Mouse (Mus musculus) intestine, postnatal 0 days (tissue): ENCODE data around the gene Pin1. TPM values are rescaled to one million over a fixed set of nuclear protein-coding genes. Genes with fewer than 3 reads are reported as not detected.

ENCODE experiments used
- ATAC-seq: fragments of 200-750 bp; cut with Nextera tagmentation; 2 replicates; pipeline ENCODE4 v1.8.0; 2017; ENCODE audit warnings: mild to moderate bottlenecking, moderate TSS enrichment, moderate library complexity
- H3K27ac ChIP-seq: fragments of 300-500 bp; sonication (generic); 2 replicates; pipeline ENCODE4 v1.5.1; 2014; ENCODE audit warnings: mild to moderate bottlenecking, low read depth, low read length, moderate library complexity
- H3K27me3 ChIP-seq: fragments of 300-500 bp; sonication (generic); replicated peaks from 2 replicates; pipeline ENCODE4 v1.6.1; 2014; ENCODE audit warnings: low read length, mixed read lengths; ENCODE audit not compliant: control insufficient read depth, insufficient read depth
- H3K36me3 ChIP-seq: fragments of 300-500 bp; sonication (generic); 2 replicates; pipeline ENCODE4 v1.6.1; 2014; ENCODE audit warnings: mild to moderate bottlenecking, moderate library complexity; ENCODE audit not compliant: control insufficient read depth, insufficient read depth
- H3K4me1 ChIP-seq: fragments of 300-500 bp; sonication (generic); replicated peaks from 2 replicates; pipeline ENCODE4 v1.6.1; 2014; ENCODE audit warnings: antibody characterized with exemption, low read length, mixed read lengths; ENCODE audit not compliant: control insufficient read depth, insufficient read depth
- H3K4me2 ChIP-seq: fragments of 300-500 bp; sonication (generic); replicated peaks from 2 replicates; pipeline ENCODE4 v1.6.1; 2014; ENCODE audit warnings: low read depth, mild to moderate bottlenecking, moderate library complexity
- H3K4me3 ChIP-seq: fragments of 300-500 bp; sonication (generic); 2 replicates; pipeline ENCODE4 v1.5.1; 2014; ENCODE audit warnings: low read depth, low read length
- H3K9ac ChIP-seq: fragments of 300-500 bp; sonication (generic); 2 replicates; pipeline ENCODE4 v1.6.1; 2014; ENCODE audit warnings: mild to moderate bottlenecking, low read depth, low read length
- H3K9me3 ChIP-seq: fragments of 300-500 bp; sonication (generic); 2 replicates; pipeline ENCODE4 v1.6.1; 2016; ENCODE audit warnings: mixed run types; ENCODE audit not compliant: control insufficient read depth
- CTCF ChIP-seq: sonication (generic); IDR thresholded peaks from 2 replicates; pipeline ENCODE4 v1.5.1; 2016; ENCODE audit warnings: low read depth, mild to moderate bottlenecking, control low read depth, antibody characterized with exemption, moderate library complexity
- WGBS: fragments of 180-500 bp; shearing (Covaris S2); extraction: QIAGEN DNeasy Blood & Tissue Kit; methylation state at CpG from one replicate; pipeline ENCODE4 v1.1.7; 2014; 5-methylcytosine and 5-hydroxymethylcytosine counted together
- polyA plus RNA-seq: library from polyadenylated mRNA; unstranded; fragments of >200 nt; fragmentation: Nextera tagmentation; extraction: Ambion mirVana; gene quantifications from 2 replicates; pipeline ENCODE4 v1.2.1, GENCODE M21; 2015

The Pin1 gene
- polyA plus RNA-seq, 1 experiment from 2014 or later = 27.2 TPM

DNA sequence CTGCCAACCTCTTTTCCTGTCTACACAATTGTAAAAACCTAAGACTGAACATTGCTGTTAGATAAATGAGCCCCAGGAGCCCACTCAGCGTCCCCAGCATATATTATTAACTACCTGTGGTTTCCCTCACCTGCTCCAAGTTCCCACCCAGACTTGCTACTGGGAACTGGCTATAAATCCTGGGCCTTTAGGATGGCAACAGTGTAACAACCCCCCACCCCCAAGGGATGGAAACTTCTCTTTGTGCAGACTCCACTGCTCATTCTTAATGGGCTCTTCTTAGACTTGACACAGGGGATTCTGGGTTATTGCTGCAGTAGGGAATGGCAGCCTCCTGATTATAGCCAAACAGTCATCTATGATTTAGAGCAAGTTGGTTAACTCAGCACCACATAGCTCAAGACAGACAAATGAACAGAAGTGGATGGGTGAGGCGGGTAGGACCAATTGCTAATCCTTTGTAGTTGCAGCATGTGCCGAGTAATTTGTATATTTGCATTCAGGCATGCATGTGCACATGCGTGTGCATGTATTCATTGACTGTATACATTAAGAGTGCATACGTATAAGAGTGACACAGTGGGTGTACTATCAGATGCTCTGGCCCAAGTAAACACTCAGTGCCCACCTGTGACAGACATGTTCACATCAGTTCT is 13.2 kb downstream of the Pin1 start:
- no peak for ATAC-seq
- WGBS = 81% methylated on average over 5 of the region's 5 CpGs
- TF ChIP-seq CTCF = no peak

DNA sequence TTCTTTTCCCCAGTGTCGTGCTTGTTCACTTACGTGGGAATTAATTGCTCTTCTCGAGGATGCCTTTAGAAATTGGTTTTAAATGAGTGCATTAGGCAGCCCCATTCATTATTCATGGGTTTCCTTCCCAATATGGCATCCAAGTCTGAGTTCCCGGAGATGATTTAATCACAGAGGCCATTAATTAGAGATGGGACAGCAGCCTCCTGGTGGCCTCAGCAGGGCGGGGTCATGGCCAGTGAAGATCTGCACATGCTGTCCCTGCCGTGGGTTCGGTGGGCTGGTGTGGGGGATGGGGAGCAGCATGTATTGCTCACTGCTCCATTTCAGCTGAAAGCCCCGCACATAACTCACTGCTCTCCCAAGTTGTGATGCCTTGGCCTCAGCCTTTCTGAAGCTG is 14.0 kb downstream of the Pin1 start:
- 39% methylated on average over 8 of the region's 8 CpGs for WGBS
- no peak for ATAC-seq
- no peak overlapping the region for H3K4me2 ChIP-seq

More for the DNA sequence above, 13.2 kb downstream of the Pin1 start:
- Histone ChIP-seq H3K36me3 (peaks cover 40% of the 10 kb centered on the region), H3K9me3 (no peaks in the 10 kb centered on the region), H3K4me3 (no peak overlapping the region), H3K27me3 (no peaks in the 10 kb centered on the region), H3K9ac (no peak overlapping the region), H3K4me1 (no peaks in the 10 kb centered on the region), H3K4me2 (no peak overlapping the region), H3K27ac (no peak overlapping the region)

DNA sequence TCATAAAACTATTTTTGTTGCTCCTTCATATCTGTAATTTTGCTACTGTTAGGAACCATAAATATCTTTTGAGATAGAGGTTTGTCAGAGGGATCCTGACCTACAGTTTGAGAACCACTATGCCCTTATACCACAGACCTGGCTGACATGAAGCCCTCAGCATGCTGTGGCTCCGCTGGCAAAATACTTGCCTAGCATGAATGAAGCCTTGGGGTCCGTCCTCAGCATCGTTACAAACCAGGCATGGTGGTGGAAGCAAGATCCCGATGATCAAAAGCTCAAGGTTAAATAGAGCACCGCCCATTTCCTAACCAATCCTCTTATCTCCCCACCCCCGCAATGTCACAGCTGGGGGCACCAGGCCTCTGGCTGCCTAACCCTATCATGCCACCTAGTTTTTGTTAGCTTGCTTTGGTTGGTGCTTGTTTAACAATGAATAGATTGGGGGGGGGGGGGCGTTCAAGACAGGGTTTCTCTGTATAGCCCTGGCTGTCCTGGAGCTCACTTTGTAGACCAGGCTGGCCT is 14.7 kb downstream of the Pin1 start:
- ATAC-seq = no peak
- H3K9me3 ChIP-seq = no peaks in the 10 kb centered on the region
- peaks cover 31% of the 10 kb centered on the region for H3K36me3 ChIP-seq
- no peak overlapping the region for H3K9ac ChIP-seq
- no peak overlapping the region for H3K27ac ChIP-seq
- WGBS = 14% methylated on average over 7 of the region's 7 CpGs
- TF ChIP-seq CTCF = no peak
- no peaks in the 10 kb centered on the region for H3K27me3 ChIP-seq
- no peak overlapping the region for H3K4me2 ChIP-seq
- H3K4me1 ChIP-seq = no peaks in the 10 kb centered on the region
- no peak overlapping the region for H3K4me3 ChIP-seq

More for the DNA sequence above, 14.0 kb downstream of the Pin1 start:
- no peak overlapping the region for H3K27ac ChIP-seq
- no peaks in the 10 kb centered on the region for H3K27me3 ChIP-seq
- H3K4me3 ChIP-seq = no peak overlapping the region
- no peaks in the 10 kb centered on the region for H3K4me1 ChIP-seq
- TF ChIP-seq CTCF = no peak
- no peak overlapping the region for H3K9ac ChIP-seq
- no peaks in the 10 kb centered on the region for H3K9me3 ChIP-seq
- peaks cover 37% of the 10 kb centered on the region for H3K36me3 ChIP-seq

DNA sequence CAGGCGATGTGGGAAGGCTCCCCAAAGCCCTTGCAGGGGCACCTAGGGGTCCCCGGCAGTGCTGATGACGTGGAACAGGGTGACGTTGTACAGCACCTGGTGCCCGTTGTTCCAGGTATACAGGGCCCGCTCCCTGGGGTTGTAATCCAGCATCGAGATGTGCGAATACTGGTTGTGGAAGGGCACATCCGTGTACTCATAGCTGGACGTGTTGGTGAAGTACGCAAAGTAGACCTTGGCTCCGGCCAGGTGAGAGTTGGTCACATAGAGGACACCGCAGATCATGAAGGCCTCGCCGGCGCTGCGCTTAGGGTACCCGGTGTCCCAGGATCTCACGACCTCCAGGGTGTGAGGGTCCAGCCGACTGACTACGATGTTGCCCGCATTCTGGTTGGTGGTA is 16.2 kb downstream of the Pin1 start:
- Histone ChIP-seq H3K9me3 (no peaks in the 10 kb centered on the region), H3K36me3 (peaks cover 18% of the 10 kb centered on the region), H3K4me2 (no peak overlapping the region), H3K27ac (no peak overlapping the region), H3K4me1 (no peaks in the 10 kb centered on the region), H3K4me3 (no peak overlapping the region), H3K9ac (no peak overlapping the region), H3K27me3 (no peaks in the 10 kb centered on the region)
- no peak for TF ChIP-seq CTCF
- ATAC-seq = no peak
- 92% methylated on average over 22 of the region's 22 CpGs for WGBS

DNA sequence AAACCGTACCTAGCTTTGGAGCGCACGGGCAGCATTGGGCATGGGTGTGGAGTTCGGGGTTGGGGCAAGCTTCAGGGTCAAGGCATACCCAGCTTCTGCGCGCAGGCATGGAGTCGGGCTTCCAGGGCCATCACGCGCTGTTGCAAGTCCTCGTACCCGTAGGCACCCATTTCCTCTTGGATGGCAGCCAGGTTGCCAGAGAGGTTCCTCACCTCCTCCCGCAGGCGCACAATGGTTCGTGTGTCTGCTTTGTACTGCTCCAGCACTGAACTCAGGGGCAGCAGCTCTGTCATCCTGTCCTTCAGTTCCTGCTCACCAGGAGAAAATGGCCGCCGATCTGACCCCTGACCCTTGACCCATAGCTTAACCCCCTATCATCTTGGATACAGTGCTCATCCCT is 20.2 kb downstream of the Pin1 start:
- 77% methylated on average over 16 of the region's 16 CpGs for WGBS
- Histone ChIP-seq H3K4me1 (no peaks in the 10 kb centered on the region), H3K4me3 (no peak overlapping the region), H3K27me3 (no peaks in the 10 kb centered on the region), H3K9me3 (no peaks in the 10 kb centered on the region), H3K36me3 (no peaks in the 10 kb centered on the region), H3K9ac (no peak overlapping the region), H3K4me2 (no peak overlapping the region), H3K27ac (no peak overlapping the region)
- no peak for TF ChIP-seq CTCF
- no peak for ATAC-seq

DNA sequence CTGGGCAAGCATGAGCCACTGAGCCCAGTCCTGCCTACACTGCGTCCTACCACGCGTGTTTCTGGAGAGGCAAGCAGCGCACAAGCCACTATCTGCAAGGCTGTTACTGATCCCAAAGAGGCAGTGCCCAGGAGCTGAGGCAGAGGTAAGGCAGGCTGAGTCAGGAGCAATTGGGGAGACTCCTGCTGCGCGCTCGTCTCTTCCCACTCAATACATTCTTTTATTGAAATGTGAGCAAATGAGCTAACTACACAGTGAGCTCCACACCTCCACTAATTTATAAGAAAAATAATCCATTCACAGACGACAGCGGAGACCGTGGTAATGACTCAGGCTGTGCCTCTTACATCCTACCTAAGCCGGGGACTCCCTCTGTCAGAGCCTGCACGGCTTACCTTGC is 26.0 kb downstream of the Pin1 start:
- H3K9me3 ChIP-seq = no peaks in the 10 kb centered on the region
- 88% methylated on average over 12 of the region's 12 CpGs for WGBS
- H3K27ac ChIP-seq = no peak overlapping the region
- ATAC-seq = no peak
- H3K4me3 ChIP-seq = no peak overlapping the region
- H3K27me3 ChIP-seq = no peaks in the 10 kb centered on the region
- no peak overlapping the region for H3K9ac ChIP-seq
- no peak for TF ChIP-seq CTCF
- H3K36me3 ChIP-seq = no peaks in the 10 kb centered on the region
- no peaks in the 10 kb centered on the region for H3K4me1 ChIP-seq
- H3K4me2 ChIP-seq = no peak overlapping the region
